Mouse (Mus musculus): Measurements from ENCODE around the gene Slc25a13. TPM values are rescaled to one million over a fixed set of nuclear protein-coding genes. Genes with fewer than 3 reads are reported as not detected.

Slc25a13 gene
- polyA plus RNA-seq, 1 experiment: not detected

- 57% methylated on average over 3 of the region's 3 CpGs for WGBS
- H3K4me3 ChIP-seq (ENCODE audit: insufficient read depth, low read depth, low read length): no peak overlapping the region
- no peak overlapping the region for H3K27ac ChIP-seq (ENCODE audit: insufficient read depth, low read depth, low read length)
- no peaks in the 10 kb centered on the region for H3K4me1 ChIP-seq (ENCODE audit: control insufficient read depth, insufficient read depth, low read length)
- no peak for TF ChIP-seq POLR2A (IDR thresholded peaks at IDR 0.05; ENCODE audit: insufficient read depth, low read depth, low read length)
- TF ChIP-seq CTCF (IDR thresholded peaks at IDR 0.05; ENCODE audit: insufficient read depth, low read depth, low read length): no peak
Measured at GRCm38 (mm10) chr6:6058548-6058947, 158.4 kb downstream of the Slc25a13 start.

DNA sequence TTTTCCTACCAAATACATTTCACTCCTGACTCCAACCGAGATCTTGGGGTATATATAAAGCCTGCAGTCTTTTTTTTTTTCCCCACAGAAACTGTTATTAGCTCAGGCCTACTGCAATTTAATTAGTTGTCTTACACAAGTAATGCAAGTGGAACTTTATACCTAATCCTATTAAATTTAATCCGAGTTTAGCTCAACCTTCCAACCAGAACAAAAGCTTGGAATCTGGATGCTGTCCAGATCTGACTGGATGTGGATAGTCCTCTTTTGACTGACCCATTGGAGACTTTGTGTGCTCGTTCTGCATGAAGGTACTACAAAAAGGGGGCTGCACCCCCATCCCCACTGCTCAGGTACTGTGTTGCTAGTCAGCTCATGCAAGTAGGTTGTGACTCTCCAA, 163.0 kb downstream of the Slc25a13 start:
- no peak overlapping the region for H3K4me3 ChIP-seq (ENCODE audit: insufficient read depth, low read depth, low read length)
- no peaks in the 10 kb centered on the region for H3K4me1 ChIP-seq (ENCODE audit: control insufficient read depth, insufficient read depth, low read length)
- 74% methylated on average over 3 of the region's 3 CpGs for WGBS
- H3K27ac ChIP-seq (ENCODE audit: insufficient read depth, low read depth, low read length): no peak overlapping the region
- no peak for TF ChIP-seq CTCF (IDR thresholded peaks at IDR 0.05; ENCODE audit: insufficient read depth, low read depth, low read length)
- no peak for TF ChIP-seq POLR2A (IDR thresholded peaks at IDR 0.05; ENCODE audit: insufficient read depth, low read depth, low read length)

- H3K27ac ChIP-seq (ENCODE audit: insufficient read depth, low read depth, low read length): no peak overlapping the region
- TF ChIP-seq POLR2A (IDR thresholded peaks at IDR 0.05; ENCODE audit: insufficient read depth, low read depth, low read length) (no peak), CTCF (IDR thresholded peaks at IDR 0.05; ENCODE audit: insufficient read depth, low read depth, low read length) (no peak)
- WGBS: 87% methylated on average over 11 of the region's 11 CpGs
- no peak overlapping the region for H3K4me3 ChIP-seq (ENCODE audit: insufficient read depth, low read depth, low read length)
- H3K4me1 ChIP-seq (ENCODE audit: control insufficient read depth, insufficient read depth, low read length): no peaks in the 10 kb centered on the region
Measured at GRCm38 (mm10) chr6:6052696-6053095, 164.3 kb downstream of the Slc25a13 start.

GRCm38 (mm10) chr6:6046729-6047424, 170.1 kb downstream of the Slc25a13 start:
- TF ChIP-seq CTCF (IDR thresholded peaks at IDR 0.05; ENCODE audit: insufficient read depth, low read depth, low read length) (no peak), POLR2A (IDR thresholded peaks at IDR 0.05; ENCODE audit: insufficient read depth, low read depth, low read length) (no peak)
- Histone ChIP-seq H3K27ac (ENCODE audit: insufficient read depth, low read depth, low read length) (no peak overlapping the region), H3K4me1 (ENCODE audit: control insufficient read depth, insufficient read depth, low read length) (no peaks in the 10 kb centered on the region), H3K4me3 (ENCODE audit: insufficient read depth, low read depth, low read length) (no peak overlapping the region)
- 85% methylated on average over 12 of the region's 12 CpGs for WGBS

- WGBS: 74% methylated on average over 18 of the region's 18 CpGs
- TF ChIP-seq CTCF (IDR thresholded peaks at IDR 0.05; ENCODE audit: insufficient read depth, low read depth, low read length) (no peak), POLR2A (IDR thresholded peaks at IDR 0.05; ENCODE audit: insufficient read depth, low read depth, low read length) (no peak)
- H3K27ac ChIP-seq (ENCODE audit: insufficient read depth, low read depth, low read length): no peak overlapping the region
Measured at GRCm38 (mm10) chr6:6038773-6039550, 178.0 kb downstream of the Slc25a13 start.

GRCm38 (mm10) chr6:6027664-6028063, 189.3 kb downstream of the Slc25a13 start:
- no peak overlapping the region for H3K27ac ChIP-seq (ENCODE audit: insufficient read depth, low read depth, low read length)
- 88% methylated on average over 6 of the region's 6 CpGs for WGBS
- H3K4me3 ChIP-seq (ENCODE audit: insufficient read depth, low read depth, low read length): no peak overlapping the region
- no peaks in the 10 kb centered on the region for H3K4me1 ChIP-seq (ENCODE audit: control insufficient read depth, insufficient read depth, low read length)
- TF ChIP-seq POLR2A (IDR thresholded peaks at IDR 0.05; ENCODE audit: insufficient read depth, low read depth, low read length): no peak
- TF ChIP-seq CTCF (IDR thresholded peaks at IDR 0.05; ENCODE audit: insufficient read depth, low read depth, low read length): no peak

More at GRCm38 (mm10) chr6:6038773-6039550, 178.0 kb downstream of the Slc25a13 start:
- H3K4me3 ChIP-seq (ENCODE audit: insufficient read depth, low read depth, low read length): no peak overlapping the region
- H3K4me1 ChIP-seq (ENCODE audit: control insufficient read depth, insufficient read depth, low read length): peaks cover 2% of the 10 kb centered on the region; the same call in 1 of the 2 replicates

GRCm38 (mm10) chr6:6023976-6024375, 193.0 kb downstream of the Slc25a13 start:
- Histone ChIP-seq H3K4me3 (ENCODE audit: insufficient read depth, low read depth, low read length) (no peak overlapping the region), H3K4me1 (ENCODE audit: control insufficient read depth, insufficient read depth, low read length) (no peaks in the 10 kb centered on the region), H3K27ac (ENCODE audit: insufficient read depth, low read depth, low read length) (no peak overlapping the region)
- WGBS: 50% methylated on average over 6 of the region's 6 CpGs
- TF ChIP-seq CTCF (IDR thresholded peaks at IDR 0.05; ENCODE audit: insufficient read depth, low read depth, low read length) (no peak), POLR2A (IDR thresholded peaks at IDR 0.05; ENCODE audit: insufficient read depth, low read depth, low read length) (no peak)

- 50% methylated on average over 9 of the region's 9 CpGs for WGBS
- TF ChIP-seq POLR2A (IDR thresholded peaks at IDR 0.05; ENCODE audit: insufficient read depth, low read depth, low read length) (no peak), CTCF (IDR thresholded peaks at IDR 0.05; ENCODE audit: insufficient read depth, low read depth, low read length) (no peak)
- H3K4me3 ChIP-seq (ENCODE audit: insufficient read depth, low read depth, low read length): no peak overlapping the region
- no peak overlapping the region for H3K27ac ChIP-seq (ENCODE audit: insufficient read depth, low read depth, low read length)
- peaks cover 8% of the 10 kb centered on the region for H3K4me1 ChIP-seq (ENCODE audit: control insufficient read depth, insufficient read depth, low read length)
Measured at GRCm38 (mm10) chr6:6016931-6017330, 200.0 kb downstream of the Slc25a13 start.

DNA sequence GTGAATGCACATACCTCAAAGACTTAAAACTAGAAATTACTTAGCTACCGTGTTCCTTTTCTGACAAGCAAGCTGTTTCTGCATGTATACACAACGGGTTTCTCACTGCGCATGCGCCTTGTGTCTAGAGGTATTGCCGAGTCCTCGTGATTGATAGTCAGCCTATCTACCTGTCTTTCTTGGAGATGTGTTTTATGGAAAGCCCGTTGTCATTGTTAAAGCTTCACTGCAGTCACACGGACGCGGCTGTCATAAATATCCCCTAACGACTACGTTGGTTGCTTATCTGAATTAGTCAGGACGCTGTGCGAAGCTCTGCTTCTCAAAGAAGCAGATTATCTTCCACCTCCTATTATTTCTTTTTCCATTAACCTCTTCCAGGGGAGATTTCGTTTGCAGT, 201.4 kb downstream of the Slc25a13 start:
- Histone ChIP-seq H3K4me1 (ENCODE audit: control insufficient read depth, insufficient read depth, low read length) (peaks cover 8% of the 10 kb centered on the region), H3K27ac (ENCODE audit: insufficient read depth, low read depth, low read length) (no peak overlapping the region), H3K4me3 (ENCODE audit: insufficient read depth, low read depth, low read length) (no peak overlapping the region)
- no peak for TF ChIP-seq CTCF (IDR thresholded peaks at IDR 0.05; ENCODE audit: insufficient read depth, low read depth, low read length)
- TF ChIP-seq POLR2A (IDR thresholded peaks at IDR 0.05; ENCODE audit: insufficient read depth, low read depth, low read length): no peak
- WGBS: 52% methylated on average over 15 of the region's 15 CpGs
